Mouse (Mus musculus): ENCODE measurements around the gene Tlnrd1.

Tlnrd1 gene

GRCm38 (mm10) chr7:83847187-83848075, 36.7 kb downstream of the Tlnrd1 start:
- DNase-seq (ENCODE audit: inconsistent age in 2 of 2, low spot score in 1 of 2): no peak

DNA sequence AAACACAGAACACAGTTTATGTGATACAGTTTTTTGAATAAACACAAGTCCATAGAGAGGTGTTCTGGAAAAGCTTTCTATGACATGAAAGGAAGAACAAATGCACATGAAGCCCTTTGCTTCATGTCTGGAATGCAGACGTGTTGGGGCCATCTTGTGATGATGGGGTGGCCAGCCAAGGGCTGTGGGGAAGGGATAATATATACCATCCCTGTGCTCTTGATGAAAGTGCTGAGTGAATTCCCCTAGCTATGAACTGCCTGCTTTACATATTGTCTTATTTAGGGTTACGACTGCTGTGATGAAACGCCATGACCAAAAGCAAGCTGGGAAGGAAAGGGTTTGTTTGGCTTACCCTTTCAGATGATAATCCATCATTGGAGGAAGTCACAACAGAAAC, 39.3 kb downstream of the Tlnrd1 start:
- DNase-seq (ENCODE audit: inconsistent age in 2 of 2, low spot score in 1 of 2): no peak

- peak in 1 of 2 experiments; percentile 59 for DNase-seq (ENCODE audit: inconsistent age in 2 of 2, low spot score in 1 of 2)
These were observed 41.4 kb downstream of the Tlnrd1 start for GRCm38 (mm10) chr7:83842486-83843259.

- no peak for DNase-seq (ENCODE audit: inconsistent age in 2 of 2, low spot score in 1 of 2)
These were observed 44.0 kb downstream of the Tlnrd1 start for GRCm38 (mm10) chr7:83840076-83840475.

DNA sequence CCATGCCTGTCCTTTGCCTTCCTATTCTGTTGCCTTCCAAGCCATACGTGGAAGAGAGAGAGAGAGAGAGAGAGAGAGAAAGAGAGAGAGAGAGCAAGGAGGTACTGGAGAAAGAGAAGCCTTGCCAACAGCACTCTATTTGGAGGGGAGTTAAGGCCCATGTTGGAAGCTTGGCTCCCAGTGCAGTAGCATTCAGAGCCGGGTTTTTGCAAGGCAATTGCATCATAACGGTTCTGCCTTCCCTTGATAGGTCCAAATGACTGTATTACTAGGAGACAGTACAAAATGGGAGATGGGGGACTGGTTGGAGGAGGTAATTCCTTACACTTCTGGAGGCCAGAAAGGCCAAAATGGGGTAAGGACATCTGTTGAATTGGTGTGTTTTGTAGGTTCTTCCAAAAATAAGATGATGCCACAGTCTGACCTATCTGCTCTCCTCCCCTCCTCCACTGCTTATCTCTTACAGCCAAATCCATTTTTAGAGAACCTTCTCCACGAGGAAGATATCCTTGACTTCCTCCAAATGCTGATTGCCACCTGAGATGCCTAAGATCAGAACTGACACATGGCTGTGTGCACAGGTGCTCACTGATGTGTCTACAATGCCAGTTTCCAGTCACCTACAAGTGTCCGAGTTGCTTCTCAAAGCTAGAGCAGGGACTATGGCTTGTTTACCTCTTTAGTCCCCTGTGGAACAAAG, 45.4 kb downstream of the Tlnrd1 start:
- no peak for DNase-seq (ENCODE audit: inconsistent age in 2 of 2, low spot score in 1 of 2)

All from adrenal gland, adult (tissue).